Mouse (Mus musculus) C2C12 (cell line): ENCODE measurements around the gene Klhl3. TPM values are rescaled to one million over a fixed set of nuclear protein-coding genes. Genes with fewer than 3 reads are reported as not detected.

ENCODE experiments used
- H3K27me3 ChIP-seq: one replicate; pipeline ENCODE4 v1.6.1; 2011; ENCODE audit not compliant: control insufficient read depth, insufficient read depth, insufficient read length
- H3K36me3 ChIP-seq: one replicate; pipeline ENCODE4 v1.6.1; 2011; ENCODE audit not compliant: control insufficient read depth, insufficient read depth
- H3K4me3 ChIP-seq: one replicate; pipeline ENCODE4 v1.5.1; 2011; ENCODE audit warnings: mild to moderate bottlenecking, control low read depth; ENCODE audit not compliant: poor library complexity, insufficient read depth, severe bottlenecking
- H3K79me2 ChIP-seq: one replicate; pipeline ENCODE4 v1.6.1; 2011; ENCODE audit not compliant: control insufficient read depth, insufficient read depth
- H3K79me3 ChIP-seq: one replicate; pipeline ENCODE4 v1.6.1; 2011; ENCODE audit warnings: low read depth, control low read depth
- H3ac ChIP-seq: one replicate; pipeline ENCODE3; 2011; ENCODE audit warnings: low read depth; ENCODE audit not compliant: control insufficient read depth, insufficient read length
- CEBPB ChIP-seq: IDR thresholded peaks from one replicate; pipeline ENCODE4 v1.6.1; 2011; ENCODE audit warnings: low read depth, mild to moderate bottlenecking, control low read depth, moderate library complexity
- CTCF ChIP-seq: IDR thresholded peaks from one replicate; pipeline ENCODE4 v1.5.1; 2011; ENCODE audit not compliant: control insufficient read depth, insufficient read depth, insufficient read length
- FOSL1 ChIP-seq: IDR thresholded peaks from one replicate; pipeline ENCODE4 v1.8.0; 2011; ENCODE audit warnings: mild to moderate bottlenecking, low read length; ENCODE audit not compliant: poor library complexity, insufficient read depth, severe bottlenecking
- MAX ChIP-seq: IDR thresholded peaks from one replicate; pipeline ENCODE4 v1.6.1; 2011; ENCODE audit warnings: mild to moderate bottlenecking, control low read depth
- MYOD1 ChIP-seq: IDR thresholded peaks from one replicate; pipeline ENCODE4 v1.6.1; 2011; ENCODE audit warnings: low read depth; ENCODE audit not compliant: control insufficient read depth, insufficient read length
- MYOG ChIP-seq: IDR thresholded peaks from one replicate; pipeline ENCODE4 v1.6.1; 2011; ENCODE audit not compliant: control insufficient read depth, insufficient read length; ENCODE audit errors: extremely low read depth
- USF1 ChIP-seq: IDR thresholded peaks from one replicate; pipeline ENCODE4 v1.6.1; 2011; ENCODE audit warnings: low read depth, mild to moderate bottlenecking, control low read depth, moderate library complexity
- polyA plus RNA-seq: library from polyadenylated mRNA; unstranded; fragments of >200 nt; fragmentation: generic; extraction: Trizol; gene quantifications from one replicate; pipeline ENCODE4 v1.2.1, GENCODE M21; 2012; ENCODE audit warnings: missing spikeins

Gene Klhl3
- polyA plus RNA-seq, 1 experiment: 0.01 TPM

- Histone ChIP-seq H3ac (no peak overlapping the region), H3K27me3 (peaks cover 10% of the 10 kb centered on the region), H3K4me3 (no peak overlapping the region), H3K36me3 (no peaks in the 10 kb centered on the region), H3K79me3 (no peaks in the 10 kb centered on the region), H3K79me2 (no peaks in the 10 kb centered on the region)
- TF ChIP-seq USF1: no peak
- TF ChIP-seq MAX: no peak
- TF ChIP-seq MYOG: no peak
- no peak for TF ChIP-seq FOSL1
- no peak for TF ChIP-seq CTCF
- TF ChIP-seq MYOD1: no peak
- no peak for TF ChIP-seq CEBPB
Measured at GRCm38 (mm10) chr13:58068421-58069209, 44.8 kb downstream of the Klhl3 start.

- no peak overlapping the region for H3ac ChIP-seq
- peaks cover 8% of the 10 kb centered on the region for H3K27me3 ChIP-seq
- no peak for TF ChIP-seq USF1
- no peak for TF ChIP-seq CTCF
- no peak for TF ChIP-seq MAX
- no peak for TF ChIP-seq MYOD1
- no peak for TF ChIP-seq CEBPB
- no peak for TF ChIP-seq MYOG
- no peak for TF ChIP-seq FOSL1
- H3K4me3 ChIP-seq: no peak overlapping the region
- H3K79me3 ChIP-seq: no peaks in the 10 kb centered on the region
- H3K36me3 ChIP-seq: no peaks in the 10 kb centered on the region
- no peaks in the 10 kb centered on the region for H3K79me2 ChIP-seq
Measured at GRCm38 (mm10) chr13:58067540-58068103, 45.8 kb downstream of the Klhl3 start.

- H3K4me3 ChIP-seq: no peak overlapping the region
Measured at GRCm38 (mm10) chr13:58066496-58067389, 46.6 kb downstream of the Klhl3 start.

GRCm38 (mm10) chr13:58066081-58066495, 47.3 kb downstream of the Klhl3 start:
- Histone ChIP-seq H3K27me3 (no peaks in the 10 kb centered on the region), H3K4me3 (no peak overlapping the region)

More at GRCm38 (mm10) chr13:58066496-58067389, 46.6 kb downstream of the Klhl3 start:
- Histone ChIP-seq H3K79me3 (no peaks in the 10 kb centered on the region), H3ac (no peak overlapping the region), H3K27me3 (peaks cover 5% of the 10 kb centered on the region), H3K79me2 (no peaks in the 10 kb centered on the region), H3K36me3 (no peaks in the 10 kb centered on the region)
- TF ChIP-seq MYOG (no peak), CEBPB (no peak), MAX (no peak), USF1 (no peak), CTCF (no peak), FOSL1 (no peak), MYOD1 (no peak)

GRCm38 (mm10) chr13:58065316-58065715, 48.1 kb downstream of the Klhl3 start:
- Histone ChIP-seq H3K4me3 (no peak overlapping the region), H3K79me2 (no peaks in the 10 kb centered on the region), H3K27me3 (no peaks in the 10 kb centered on the region), H3K79me3 (no peaks in the 10 kb centered on the region), H3ac (no peak overlapping the region), H3K36me3 (no peaks in the 10 kb centered on the region)
- TF ChIP-seq FOSL1: no peak
- TF ChIP-seq MYOD1: no peak

More at GRCm38 (mm10) chr13:58066081-58066495, 47.3 kb downstream of the Klhl3 start:
- Histone ChIP-seq H3K36me3 (no peaks in the 10 kb centered on the region), H3ac (no peak overlapping the region), H3K79me2 (no peaks in the 10 kb centered on the region), H3K79me3 (no peaks in the 10 kb centered on the region)
- TF ChIP-seq FOSL1 (no peak), USF1 (no peak), CTCF (no peak), MYOG (no peak), MAX (no peak), CEBPB (no peak), MYOD1 (no peak)
